Mouse (Mus musculus) c-Kit-negative CD71-positive TER-119-positive erythroid progenitor cells, embryonic 14.5 days (primary cell): Measurements from ENCODE around the gene Shf.
"Not testable (repeated sequence)": the region's sequence is repeated elsewhere in the genome, so short reads cannot be mapped to it uniquely, and the experiment has no call there.

Experiments used
- DNase-seq: peaks from one replicate; pipeline ENCODE4 v3.0.0-alpha.2; 2013; ENCODE audit warnings: low read depth, low spot score

Shf gene

DNA sequence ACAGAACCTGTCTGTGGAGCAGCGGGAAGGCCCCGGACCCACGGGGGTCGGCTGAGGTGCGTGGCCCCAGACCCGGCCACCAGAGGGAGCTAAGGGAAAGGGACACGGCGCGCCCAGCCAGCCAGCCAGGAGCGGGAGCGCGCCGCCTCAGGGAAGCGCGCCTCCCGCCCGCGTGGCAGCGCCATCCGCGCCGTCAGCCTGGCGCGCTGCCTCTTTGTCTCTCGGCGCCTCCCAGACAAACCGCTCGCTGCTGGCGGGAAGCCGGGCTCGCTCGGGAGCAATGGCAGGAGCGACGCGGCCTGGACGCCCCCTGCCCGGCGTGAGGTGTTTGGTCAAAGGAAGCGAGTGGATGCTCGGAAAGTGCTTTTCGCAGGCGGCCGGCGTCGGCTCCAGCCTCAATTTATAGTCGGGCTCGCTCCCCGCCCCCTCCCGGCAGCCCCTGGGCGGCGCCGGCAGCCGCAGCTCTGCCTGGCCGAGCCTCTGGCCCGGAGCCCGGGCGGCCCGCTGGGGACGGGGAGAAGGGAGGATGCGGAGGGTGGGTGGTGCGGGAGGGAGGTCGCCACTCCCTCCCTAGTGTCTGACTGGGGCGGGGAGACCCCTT lies 20.3 kb downstream of the Shf start:
- peak; percentile 64 for DNase-seq

DNA sequence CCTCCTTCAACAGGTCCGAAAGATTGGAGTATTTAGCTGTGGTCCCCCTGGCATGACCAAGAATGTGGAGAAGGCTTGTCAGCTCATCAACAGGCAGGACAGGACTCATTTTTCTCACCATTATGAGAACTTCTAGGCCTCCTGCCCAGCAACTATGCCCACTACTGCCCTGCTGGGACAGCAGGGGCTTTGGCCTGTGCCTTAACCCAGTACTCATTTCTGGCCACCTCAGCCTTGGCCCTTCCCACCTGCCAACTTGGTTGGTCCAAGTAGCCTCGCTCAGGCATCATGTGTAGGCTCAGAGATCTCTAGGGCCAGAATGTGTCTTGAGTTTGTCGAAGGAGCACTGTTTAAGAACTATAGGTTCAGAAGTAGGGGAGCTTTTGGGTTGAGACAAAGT lies 21.7 kb downstream of the Shf start:
- no peak for DNase-seq

DNA sequence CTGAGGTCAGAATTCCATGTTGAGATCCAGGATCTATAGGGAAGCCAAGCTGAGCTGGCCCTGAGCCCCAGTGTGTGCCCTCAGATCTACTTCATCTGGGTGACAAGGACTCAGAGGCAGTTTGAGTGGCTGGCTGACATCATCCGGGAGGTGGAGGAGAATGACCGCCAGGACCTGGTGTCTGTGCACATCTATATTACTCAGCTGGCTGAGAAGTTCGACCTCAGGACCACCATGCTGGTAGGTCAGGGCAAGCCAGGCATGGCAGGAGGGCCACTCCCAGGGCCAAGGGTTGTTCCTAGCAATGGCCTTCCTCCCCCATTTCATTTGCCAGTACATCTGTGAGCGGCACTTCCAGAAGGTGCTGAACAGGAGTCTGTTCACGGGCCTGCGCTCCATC lies 22.8 kb downstream of the Shf start:
- not testable (repeated sequence) for DNase-seq

DNA sequence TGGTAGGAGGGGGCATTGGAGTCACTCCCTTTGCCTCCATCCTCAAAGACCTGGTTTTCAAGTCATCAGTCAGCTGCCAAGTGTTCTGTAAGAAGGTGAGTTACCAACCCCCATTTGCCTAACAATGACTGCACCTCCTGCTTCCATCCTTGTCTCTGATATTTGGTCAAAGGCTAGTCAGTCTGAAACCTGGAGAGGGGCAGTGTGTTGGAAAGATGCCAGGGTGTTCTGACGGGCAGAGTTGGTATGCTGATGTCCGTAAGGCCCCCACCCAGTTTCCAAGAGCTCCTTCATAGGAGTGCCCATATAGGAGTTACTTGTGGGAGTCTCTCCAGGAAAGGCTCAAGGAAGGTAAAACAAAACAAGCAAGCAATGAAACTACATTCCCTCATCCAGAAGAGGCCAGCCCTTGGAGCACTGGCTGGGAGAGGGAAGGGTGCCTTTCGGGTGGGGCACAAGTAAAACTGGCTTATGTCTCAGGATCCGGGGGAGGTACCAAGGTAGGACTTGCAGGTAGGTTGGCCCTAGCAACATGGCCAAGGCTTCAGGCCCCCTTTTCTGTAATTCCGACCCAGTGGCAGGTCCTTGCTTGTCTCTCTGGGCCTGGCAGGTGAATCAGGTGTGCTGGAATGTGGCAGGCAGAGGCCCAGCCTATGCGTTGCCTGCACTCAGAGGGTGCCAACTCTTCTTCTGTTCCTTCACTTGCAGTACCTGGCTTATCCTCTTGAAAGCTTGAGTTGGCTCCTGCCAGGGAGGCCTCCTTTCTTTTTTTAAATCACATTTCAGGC lies 23.7 kb downstream of the Shf start:
- no peak for DNase-seq

DNA sequence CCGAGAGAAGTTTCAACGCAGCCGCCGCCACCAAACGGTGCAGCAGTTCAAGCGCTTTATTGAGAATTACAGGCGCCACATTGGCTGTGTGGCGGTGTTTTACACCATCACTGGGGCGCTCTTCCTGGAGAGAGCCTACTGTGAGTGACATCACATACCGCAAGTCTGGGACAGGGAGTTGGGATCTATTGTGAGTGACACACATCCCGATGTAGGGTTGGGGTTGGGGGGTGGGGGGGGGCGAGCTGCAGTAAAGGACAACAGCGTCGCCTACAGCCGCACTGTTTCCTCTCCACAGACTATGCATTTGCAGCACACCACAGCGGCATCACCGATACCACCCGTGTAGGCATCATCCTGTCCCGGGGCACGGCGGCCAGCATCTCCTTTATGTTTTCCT lies 31.7 kb downstream of the Shf start:
- DNase-seq: no peak

DNA sequence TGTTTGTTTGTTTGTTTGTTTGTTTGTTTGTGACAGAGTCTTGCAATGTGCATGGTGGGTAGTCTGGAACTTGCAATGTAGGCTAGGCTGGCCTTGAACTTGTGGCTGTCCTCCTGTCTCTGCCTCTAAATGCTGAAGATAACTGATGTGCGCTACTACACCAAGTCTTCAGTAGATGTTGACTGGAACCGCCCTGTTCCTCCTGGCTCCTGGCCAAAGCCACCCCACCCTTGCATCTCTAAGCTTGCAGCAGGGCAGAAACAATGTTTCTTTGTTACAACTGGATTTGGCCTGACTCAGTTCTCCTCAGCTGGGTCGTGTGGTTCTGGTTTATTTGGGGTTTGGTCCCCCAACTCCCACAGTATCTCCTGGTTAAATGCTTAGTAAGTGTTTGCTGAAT lies 34.8 kb downstream of the Shf start:
- no peak for DNase-seq

DNA sequence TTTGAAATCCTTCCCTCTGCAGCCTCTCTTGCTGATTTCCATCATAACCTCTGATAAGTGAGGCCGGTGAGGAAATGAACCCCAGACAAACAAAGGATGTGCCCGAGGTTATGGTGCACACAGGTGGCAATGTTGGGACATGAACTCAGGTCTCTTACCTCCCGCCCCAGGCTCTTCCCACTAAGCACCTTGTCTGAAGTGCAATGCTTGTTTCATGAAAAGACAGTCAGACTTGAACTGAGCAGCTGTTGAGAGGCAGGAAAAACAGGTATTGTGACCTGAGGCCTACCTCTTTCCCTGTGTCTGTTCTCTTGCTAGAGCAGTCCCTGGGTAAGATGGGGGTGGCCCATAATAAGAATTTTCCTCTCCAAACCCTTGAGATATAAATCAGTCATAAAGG lies 36.7 kb downstream of the Shf start:
- no peak for DNase-seq

DNA sequence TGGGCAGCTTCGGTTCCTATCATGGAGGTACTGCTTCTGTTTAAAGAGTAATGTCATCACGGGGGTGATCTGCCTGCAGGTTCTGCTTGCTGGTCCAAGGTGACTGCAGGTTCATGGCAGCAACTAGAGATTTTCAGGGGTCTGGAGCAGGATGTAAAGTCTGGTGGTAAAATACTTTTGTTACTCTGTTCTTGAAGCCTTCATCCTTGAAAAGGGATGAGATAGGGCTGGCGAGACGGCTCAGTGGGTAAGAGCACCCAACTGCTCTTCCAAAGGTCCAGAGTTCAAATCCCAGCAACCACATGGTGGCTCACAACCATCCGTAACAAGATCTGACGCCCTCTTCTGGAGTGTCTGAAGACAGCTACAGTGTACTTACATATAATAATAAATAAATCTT lies 38.6 kb downstream of the Shf start:
- not testable (repeated sequence) for DNase-seq

DNA sequence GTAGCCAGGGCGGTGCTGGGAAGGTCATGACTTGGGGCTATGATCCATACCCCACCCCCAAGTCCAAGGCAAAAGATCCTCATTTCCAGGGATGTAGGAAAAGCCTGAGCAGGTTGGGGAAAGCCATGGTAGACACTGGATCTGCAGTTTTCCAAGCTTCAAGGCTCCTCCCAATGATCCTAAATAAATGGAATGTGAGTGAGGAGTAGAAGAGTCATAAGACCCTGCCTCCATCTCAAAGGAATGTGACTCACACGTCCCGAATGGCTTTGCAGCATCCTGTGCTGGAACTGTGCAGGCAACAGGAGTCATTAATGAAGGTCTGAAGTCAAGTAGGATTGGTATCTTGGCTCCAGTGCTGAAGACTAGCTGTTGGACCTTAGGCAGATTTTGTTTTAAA lies 41.0 kb downstream of the Shf start:
- DNase-seq: no peak

DNA sequence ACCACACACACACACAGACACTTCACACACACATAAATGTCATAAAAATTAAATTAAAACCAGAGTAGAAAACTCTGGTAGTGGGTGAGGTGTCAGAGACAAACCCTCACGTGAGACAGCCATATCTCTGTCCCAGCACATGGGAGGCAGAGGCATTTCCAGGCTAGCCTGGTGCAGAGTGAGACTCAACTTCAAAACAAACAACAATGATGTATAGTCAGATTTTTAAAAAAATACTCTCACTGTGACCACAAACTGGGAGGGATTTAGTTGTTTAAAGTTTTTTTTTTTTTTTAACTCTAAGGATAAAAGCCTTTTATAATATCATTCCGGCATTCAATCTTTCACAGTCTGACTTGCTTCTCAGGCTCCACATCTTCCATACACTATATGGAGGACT lies 43.6 kb downstream of the Shf start:
- DNase-seq: no peak

DNA sequence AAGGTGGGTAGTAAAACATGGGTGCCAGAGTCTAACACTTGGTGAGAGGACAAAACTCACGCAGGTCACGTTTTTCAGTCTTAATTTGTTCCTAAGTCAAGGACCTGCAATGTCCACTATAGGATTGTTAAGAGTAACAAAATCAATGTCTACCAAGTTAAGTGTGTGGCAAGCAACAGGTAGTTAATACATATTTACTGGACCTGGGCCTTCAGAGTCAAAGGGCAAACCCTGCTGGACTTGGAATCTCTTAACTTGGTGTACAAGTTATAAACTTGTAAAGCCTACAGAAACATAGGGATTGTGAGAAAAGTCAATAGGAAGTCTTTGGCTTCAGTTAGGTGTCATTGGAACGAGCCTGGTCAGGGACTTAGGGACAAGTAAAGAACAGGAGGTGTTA lies 44.4 kb downstream of the Shf start:
- DNase-seq: no peak

DNA sequence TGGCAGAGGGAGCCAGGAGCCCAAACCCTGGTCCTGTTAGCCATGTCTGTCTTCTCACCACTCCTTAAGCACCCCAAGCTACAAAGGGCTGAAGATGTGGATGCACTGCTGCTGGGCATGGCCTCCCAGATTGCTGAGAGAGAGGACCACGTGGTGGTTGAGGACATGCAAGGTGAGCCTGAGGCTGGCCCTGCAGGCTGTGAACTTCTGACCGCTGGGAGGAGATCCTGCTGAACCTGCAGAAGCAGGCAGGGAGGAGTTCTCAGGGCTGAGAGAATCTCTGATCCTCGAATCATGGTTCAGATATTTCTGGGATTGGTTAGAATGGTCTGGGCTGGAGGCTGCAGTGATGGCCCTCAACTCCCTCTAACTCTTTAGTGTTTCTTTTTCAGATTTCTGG lies 45.0 kb downstream of the Shf start:
- DNase-seq: no peak

DNA sequence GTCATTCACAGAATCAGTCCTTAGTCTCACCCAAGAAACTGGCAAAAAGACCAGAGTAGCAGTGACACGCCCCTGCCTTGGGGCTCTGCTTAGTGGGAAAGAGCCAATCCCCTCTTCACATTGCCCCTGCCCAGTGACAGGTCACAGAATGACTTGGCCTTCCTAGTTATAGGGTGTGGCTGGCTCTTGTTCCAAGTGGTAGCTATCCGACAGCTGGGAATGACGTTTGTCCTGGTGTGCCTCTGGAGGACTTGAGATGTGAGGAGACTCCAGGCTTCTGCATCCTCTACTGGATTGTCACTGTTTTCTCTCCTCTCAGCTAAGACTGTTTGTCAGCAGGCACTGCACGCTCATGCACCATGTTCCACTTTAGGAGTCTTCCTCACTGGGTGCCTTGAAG lies 51.6 kb downstream of the Shf start:
- DNase-seq: no peak

DNA sequence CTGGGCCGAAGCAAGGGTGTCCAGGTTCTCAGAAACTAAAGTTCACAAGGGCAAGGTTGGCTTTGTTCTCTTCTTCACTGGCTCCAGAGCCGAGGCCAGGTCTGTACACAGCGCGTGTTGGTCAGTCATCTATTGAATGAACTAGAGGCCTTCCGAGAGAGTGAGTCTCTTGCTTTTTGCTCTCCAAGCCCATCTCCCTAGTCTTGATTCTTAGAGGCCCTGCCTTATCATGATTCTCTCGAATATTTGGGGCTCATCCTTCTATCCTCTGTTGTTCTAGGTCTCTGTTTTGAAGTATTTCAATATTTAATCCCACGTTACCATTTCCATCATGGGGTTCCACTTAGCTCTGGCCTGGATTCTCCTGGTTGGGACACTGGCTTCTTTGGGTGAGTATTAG lies 53.6 kb downstream of the Shf start, which contains the start of gene Duox1:
Duox1 (plus strand) TSS at position 301 of the 400 bp plus-strand sequence.
- DNase-seq: no peak

DNA sequence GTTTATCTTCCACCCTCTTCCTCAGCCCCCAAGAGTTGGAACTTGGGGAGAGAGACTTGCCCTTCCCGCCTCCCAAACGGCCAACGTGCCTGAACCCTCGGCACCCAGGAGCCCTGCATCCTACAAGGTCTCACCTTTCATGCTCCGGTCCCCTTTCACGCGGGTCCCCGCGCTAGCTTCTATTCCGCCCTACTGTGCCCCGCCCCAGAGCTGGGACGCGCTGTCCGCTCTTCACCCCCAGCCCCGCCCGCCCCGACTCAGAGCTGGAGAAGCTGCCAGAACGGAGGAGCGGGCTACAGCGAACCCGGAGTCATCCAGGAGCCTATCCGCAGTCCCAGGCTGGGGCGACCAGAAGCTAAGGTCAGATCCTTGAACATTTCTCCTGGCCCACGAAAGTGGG lies 55.4 kb downstream of the Shf start, which contains the start of gene Duoxa1:
Duoxa1 (minus strand) TSS at position 195 of the 400 bp plus-strand sequence.
- DNase-seq: no peak

DNA sequence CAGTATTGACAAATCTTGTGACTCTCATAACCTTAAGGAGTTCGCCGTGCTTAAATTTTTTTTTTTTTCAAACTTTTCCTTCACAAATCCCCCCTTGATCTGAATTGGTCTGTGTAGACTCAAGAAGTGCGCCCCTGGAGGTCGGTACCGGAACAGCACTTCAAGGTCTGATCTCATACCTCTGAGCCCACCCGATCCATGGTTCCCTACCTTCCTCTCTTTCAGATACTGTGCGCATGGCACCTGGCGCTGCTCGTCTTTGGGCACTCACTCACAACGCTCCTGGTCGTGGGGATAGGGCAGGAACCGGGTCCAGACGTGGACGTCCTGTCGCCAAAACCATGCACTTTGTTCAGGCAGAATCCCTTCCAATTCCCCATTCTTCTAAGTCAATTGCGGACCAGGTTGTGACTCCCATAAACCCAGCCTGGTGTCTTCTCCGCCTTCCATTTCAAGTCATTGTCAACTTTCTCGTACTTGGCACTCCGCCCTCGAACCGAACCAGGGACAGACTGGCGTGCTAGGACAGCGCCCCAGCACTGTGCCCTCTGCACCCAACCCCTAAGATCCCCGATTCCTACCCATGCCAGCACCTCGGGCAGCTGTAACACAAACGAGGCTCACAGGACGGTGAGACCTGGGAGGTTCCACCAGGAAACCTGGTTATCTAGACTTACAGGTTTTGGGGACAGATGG lies 56.1 kb downstream of the Shf start:
- DNase-seq: peak; percentile 20

DNA sequence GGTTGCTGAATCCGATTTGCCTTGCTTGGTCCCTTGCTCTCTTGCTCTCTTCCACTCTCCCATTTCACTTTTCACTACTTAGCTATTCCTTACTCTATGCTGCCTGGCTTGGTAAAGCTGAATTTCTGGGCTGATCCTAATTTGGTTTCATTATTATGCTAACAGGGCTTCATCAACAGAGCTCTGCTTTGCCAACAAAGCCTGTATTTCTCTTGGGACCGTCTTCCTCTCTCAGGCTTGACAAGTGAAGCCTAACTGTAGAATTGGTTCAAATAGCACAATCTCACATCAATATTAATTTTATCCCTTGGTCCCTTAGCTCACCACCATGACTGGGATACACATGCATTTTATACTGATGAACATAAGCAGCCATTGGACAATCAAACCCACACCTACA lies 57.4 kb downstream of the Shf start:
- DNase-seq: no peak

DNA sequence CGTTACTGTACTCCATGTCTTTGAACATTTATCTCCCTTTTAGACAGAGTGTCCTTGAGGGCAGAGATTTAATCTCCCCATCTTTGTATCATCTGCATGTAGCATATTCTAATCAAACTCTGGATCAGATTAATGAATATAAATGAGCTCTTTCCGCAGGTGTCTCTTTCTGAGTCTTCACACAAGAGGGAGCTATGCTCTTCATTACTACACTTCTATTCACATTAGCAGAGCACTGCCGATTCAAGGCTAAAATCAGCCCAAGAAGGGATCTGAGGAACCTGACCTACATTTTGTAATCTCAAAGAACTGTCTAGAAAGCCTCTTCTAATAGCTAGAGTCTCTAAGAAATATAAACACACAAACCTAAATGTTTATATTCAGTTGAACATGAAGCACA lies 59.3 kb downstream of the Shf start:
- no peak for DNase-seq

DNA sequence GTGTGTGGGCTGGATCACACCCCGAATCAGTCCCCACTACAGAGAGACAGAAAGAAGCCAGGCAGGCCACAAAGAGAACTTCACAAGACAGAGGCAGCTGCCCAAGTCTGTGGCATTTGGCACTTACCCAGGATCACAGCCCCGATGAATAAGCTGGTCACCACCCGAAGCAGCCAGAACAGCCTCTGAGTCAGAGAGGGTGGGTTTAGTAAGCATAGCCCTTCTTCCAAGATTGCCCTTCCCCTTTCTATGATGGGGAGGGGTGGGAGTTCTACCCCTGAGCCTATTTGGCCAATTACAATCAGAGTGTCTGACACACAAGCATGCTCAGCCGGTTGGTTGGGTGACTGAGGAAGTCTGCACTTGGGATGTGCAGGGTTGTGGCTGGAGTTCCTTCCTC lies 62.8 kb downstream of the Shf start:
- DNase-seq: no peak

DNA sequence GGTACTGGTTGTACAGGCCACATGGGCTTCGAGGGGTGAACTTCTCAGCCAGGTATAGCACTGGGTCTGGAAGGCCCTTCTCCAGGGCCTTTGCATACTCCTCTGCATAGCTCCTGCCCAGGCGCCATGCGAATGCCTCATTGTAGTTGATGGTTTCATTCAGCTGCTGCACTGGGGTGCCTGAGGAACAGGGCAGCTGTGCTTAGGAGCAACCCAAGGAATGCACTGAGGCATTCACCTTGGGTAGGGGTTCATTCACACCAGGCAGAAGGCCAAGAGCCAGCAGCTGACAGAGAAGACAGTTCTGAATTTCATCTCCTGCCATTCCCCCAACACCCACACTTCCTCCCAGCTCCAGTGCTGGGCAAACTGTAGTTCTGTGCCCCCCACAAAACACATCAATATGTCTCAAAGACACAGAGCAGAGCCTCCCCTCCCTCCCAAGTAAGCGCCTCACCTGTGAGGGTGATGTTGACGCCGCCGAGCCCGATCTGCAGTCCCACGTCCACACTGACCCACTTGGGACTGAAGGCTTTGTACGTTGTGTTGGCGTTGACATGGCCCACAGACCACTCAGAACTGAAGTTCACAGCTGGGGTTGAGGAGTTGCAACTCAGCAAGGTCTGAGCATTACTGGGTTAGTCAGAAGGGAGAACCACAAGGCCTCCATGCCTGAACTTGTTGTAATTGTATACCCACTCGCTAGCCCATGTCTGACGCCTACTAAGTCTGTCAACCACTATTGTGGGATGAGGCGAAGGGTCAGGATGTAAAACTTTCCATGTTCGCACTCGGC lies 63.7 kb downstream of the Shf start:
- no peak for DNase-seq

DNA sequence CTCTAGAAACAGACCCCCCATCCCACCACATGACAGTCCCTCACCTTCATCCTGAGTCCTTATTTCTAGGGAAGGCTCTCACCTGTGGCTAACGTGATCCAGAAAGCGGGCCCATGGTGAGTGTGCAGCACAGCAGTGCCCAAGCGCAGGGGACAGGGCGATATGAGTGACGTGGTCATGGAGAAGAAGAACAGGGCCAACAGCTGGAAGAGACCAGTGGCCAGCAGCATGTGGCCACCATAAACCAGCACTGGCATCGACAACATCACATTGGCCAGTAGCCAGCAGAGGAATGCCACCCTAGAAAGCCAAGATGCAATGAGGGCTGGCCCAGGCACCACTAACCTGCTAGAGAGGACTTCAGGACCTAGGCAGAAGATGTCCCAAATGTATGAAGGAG lies 64.4 kb downstream of the Shf start:
- DNase-seq: no peak
